10 mouse cellular contexts compared by ENCODE assay signal in the genomic region with DNA sequence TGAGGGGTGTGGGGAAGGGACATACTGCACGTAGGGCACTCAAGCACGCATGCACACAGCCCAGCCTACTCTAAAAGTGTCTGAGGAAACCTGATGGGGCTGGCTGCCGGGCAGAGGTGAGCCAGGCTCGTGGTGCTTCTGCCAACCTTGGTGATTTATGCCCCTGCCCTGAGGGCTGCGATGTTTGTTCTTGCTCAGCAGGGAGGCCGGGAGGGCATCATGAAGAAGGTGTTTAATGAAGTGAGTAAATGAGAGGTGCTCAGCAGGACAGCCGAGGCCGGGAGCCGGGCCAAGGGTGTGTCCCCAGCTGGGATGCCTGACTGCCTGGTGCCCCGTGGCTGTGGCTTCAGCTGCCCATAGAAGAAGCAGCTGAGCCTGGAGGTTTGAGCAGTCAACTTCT.
DNase-seq lines count a peak whose midpoint lies in the region; ATAC-seq and TF ChIP-seq lines count a peak whose summit lies in the region.
"Had no signal": no experiment of that assay in that cellular context is flagged by ENCODE, and none has a peak within 500 bp of the region (broad histone marks: within the 10 kb centered on the region; RNA-seq: fewer than 3 reads in every experiment).

No protein-coding gene starts in this region.

- no peak overlapping the region for H3K4me3 ChIP-seq in lung, embryonic 15.5 days
- H3K4me3 ChIP-seq in lung, adult 2 months (replicated peaks; ENCODE audit: extremely low read depth, low read depth, low read length), result no peak overlapping the region
- no peak overlapping the region for H3K4me3 ChIP-seq in gastrocnemius, adult 2 months
- no peak overlapping the region for H3K4me3 ChIP-seq in kidney, embryonic 14.5 days (ENCODE audit: low read length)
- H3K4me3 ChIP-seq in neural tube, embryonic 14.5 days (ENCODE audit: low read depth, low read length), result no peak overlapping the region
- H3K4me3 ChIP-seq: hindbrain, embryonic 15.5 days; megakaryocyte, embryonic 14.5 days had no signal

- H3K27me3 ChIP-seq in lung, embryonic 15.5 days, result no peaks in the 10 kb centered on the region
- H3K27me3 ChIP-seq in kidney, embryonic 14.5 days (ENCODE audit: control insufficient read depth, insufficient read depth, low read length), result peaks cover 39% of the 10 kb centered on the region
- peaks cover 12% of the 10 kb centered on the region for H3K27me3 ChIP-seq in neural tube, embryonic 14.5 days (ENCODE audit: control insufficient read depth, insufficient read depth, low read length)
- H3K27me3 ChIP-seq: hindbrain, embryonic 15.5 days had no signal

- DNase-seq in lung, adult 2 months, result no peak
- peak; percentile 90 for DNase-seq in gastrocnemius, adult 2 months
- DNase-seq in natural killer cell, adult 2 months (ENCODE audit: low spot score in 2 of 2), result no peak
- no peak for DNase-seq in thymus, postnatal 36 days
- DNase-seq: thymus, adult 18-20 months had no signal

- H3K9ac ChIP-seq in lung, embryonic 15.5 days, result no peak overlapping the region
- no peak overlapping the region for H3K9ac ChIP-seq in kidney, embryonic 14.5 days (ENCODE audit: low read depth, low read length)
- H3K9ac ChIP-seq in neural tube, embryonic 14.5 days (replicated peaks; ENCODE audit: low read depth, low read length), result no peak overlapping the region
- H3K9ac ChIP-seq: hindbrain, embryonic 15.5 days had no signal

- TF ChIP-seq CTCF in lung, adult 2 months (IDR thresholded peaks at IDR 0.05; ENCODE audit: insufficient read depth, low read length), result no peak
- TF ChIP-seq CTCF in gastrocnemius, adult 2 months (IDR thresholded peaks at IDR 0.05), result no peak

- intact Hi-C loops in gastrocnemius, adult 2 months (cut with DNase I), result loop anchor here (5.0 kb wide), 1 partner anchor 46 kb away; no protein-coding TSS in a partner anchor

- H3K4me1 ChIP-seq in lung, embryonic 15.5 days, result peaks cover 28% of the 10 kb centered on the region
- H3K4me1 ChIP-seq in lung, adult 2 months (ENCODE audit: control insufficient read depth, insufficient read depth, low read length), result no peaks in the 10 kb centered on the region
- peaks cover 19% of the 10 kb centered on the region; the same call in 1 of the 2 replicates for H3K4me1 ChIP-seq in kidney, embryonic 14.5 days (ENCODE audit: control insufficient read depth, insufficient read depth, low read length)
- 0 out of 2 replicates have a peak, but pooled peaks cover 4% of the 10 kb centered on the region for H3K4me1 ChIP-seq in neural tube, embryonic 14.5 days (ENCODE audit: control insufficient read depth, insufficient read depth, low read length)

- no peaks in the 10 kb centered on the region for H3K36me3 ChIP-seq in lung, embryonic 15.5 days
- no peaks in the 10 kb centered on the region for H3K36me3 ChIP-seq in kidney, embryonic 14.5 days (ENCODE audit: control insufficient read depth, insufficient read depth, low read length)
- no peaks in the 10 kb centered on the region for H3K36me3 ChIP-seq in neural tube, embryonic 14.5 days (ENCODE audit: control insufficient read depth, insufficient read depth, low read length)
- H3K36me3 ChIP-seq: hindbrain, embryonic 15.5 days had no signal

- 0 out of 2 replicates have a peak overlapping the region, but pooled peaks have one; percentile 33 for H3K27ac ChIP-seq in lung, embryonic 15.5 days
- no peak overlapping the region for H3K27ac ChIP-seq in gastrocnemius, adult 2 months
- H3K27ac ChIP-seq in kidney, embryonic 14.5 days (ENCODE audit: low read depth, low read length), result no peak overlapping the region
- H3K27ac ChIP-seq in neural tube, embryonic 14.5 days (ENCODE audit: low read depth, low read length), result no peak overlapping the region
- H3K27ac ChIP-seq: hindbrain, embryonic 15.5 days had no signal

- ATAC-seq in lung, embryonic 15.5 days (ENCODE audit: borderline replicate concordance, extremely low read depth, low FRiP score, low TSS enrichment), result no peak; the same call in 1 of the 2 replicates
- ATAC-seq in kidney, embryonic 14.5 days (ENCODE audit: low FRiP score, low TSS enrichment), result peak; percentile 87
- ATAC-seq in neural tube, embryonic 14.5 days (ENCODE audit: low read depth), result peak; percentile 59

- no peak overlapping the region for H3K4me2 ChIP-seq in lung, embryonic 15.5 days
- no peak overlapping the region for H3K4me2 ChIP-seq in kidney, embryonic 14.5 days (replicated peaks; ENCODE audit: low read depth, low read length)
- H3K4me2 ChIP-seq in neural tube, embryonic 14.5 days (ENCODE audit: low read depth, low read length), result no peak overlapping the region
- H3K4me2 ChIP-seq: hindbrain, embryonic 15.5 days had no signal

- 10% methylated on average over 10 of the region's 10 CpGs for whole genome bisulfite sequencing in lung, embryonic 15.5 days
- 20% methylated on average over 10 of the region's 10 CpGs for WGBS in lung, adult 2 months
- 1% methylated on average over 10 of the region's 10 CpGs for WGBS in kidney, embryonic 14.5 days
- 4% methylated on average over 10 of the region's 10 CpGs for WGBS in neural tube, embryonic 14.5 days

- H3K9me3 ChIP-seq in lung, embryonic 15.5 days, result no peaks in the 10 kb centered on the region
- H3K9me3 ChIP-seq in kidney, embryonic 14.5 days (ENCODE audit: control insufficient read depth, low read length), result no peaks in the 10 kb centered on the region
- H3K9me3 ChIP-seq in neural tube, embryonic 14.5 days (ENCODE audit: control insufficient read depth, low read length), result no peaks in the 10 kb centered on the region
- H3K9me3 ChIP-seq: hindbrain, embryonic 15.5 days had no signal

- no peak for TF ChIP-seq POLR2A in lung, adult 2 months (IDR thresholded peaks at IDR 0.05; ENCODE audit: borderline replicate concordance, extremely low read depth, low read depth, low read length)
